Mouse (Mus musculus): ENCODE measurements around the gene Flot1. TPM values are rescaled to one million over a fixed set of nuclear protein-coding genes. Genes with fewer than 3 reads are reported as not detected.

Gene Flot1
- polyA plus RNA-seq, 1 experiment from 2014 or later = 150 TPM

GRCm38 (mm10) chr17:35874721-35875120, 51.7 kb downstream of the Flot1 start:
- Histone ChIP-seq H3K27ac (ENCODE audit: low read depth, low read length) (no peak overlapping the region), H3K9ac (ENCODE audit: low read depth, low read length) (no peak overlapping the region), H3K4me1 (ENCODE audit: control insufficient read depth, insufficient read depth, low read depth, low read length) (peaks cover 26% of the 10 kb centered on the region), H3K4me3 (ENCODE audit: low read length) (no peak overlapping the region), H3K4me2 (ENCODE audit: low read length) (no peak overlapping the region), H3K36me3 (ENCODE audit: control insufficient read depth, insufficient read depth, low read length) (peaks cover 15% of the 10 kb centered on the region), H3K9me3 (ENCODE audit: control insufficient read depth, low read length) (no peaks in the 10 kb centered on the region), H3K27me3 (replicated peaks; ENCODE audit: control insufficient read depth, insufficient read depth, low read length) (no peaks in the 10 kb centered on the region)
- 91% methylated on average over 6 of the region's 6 CpGs for WGBS
- ATAC-seq = no peak

GRCm38 (mm10) chr17:35879245-35880057, 56.4 kb downstream of the Flot1 start, which contains the start of gene Dhx16:
Gene Dhx16 (plus strand): TSS chr17:35879819.
- WGBS = 6% methylated on average over 66 of the region's 66 CpGs
- Histone ChIP-seq H3K9ac (ENCODE audit: low read depth, low read length) (peak within 1 kb of the TSS; percentile 79), H3K9me3 (ENCODE audit: control insufficient read depth, low read length) (no peaks in the 10 kb centered on the region), H3K36me3 (ENCODE audit: control insufficient read depth, insufficient read depth, low read length) (peaks cover 29% of the 10 kb centered on the region), H3K27ac (ENCODE audit: low read depth, low read length) (peak within 1 kb of the TSS; percentile 70), H3K27me3 (replicated peaks; ENCODE audit: control insufficient read depth, insufficient read depth, low read length) (no peaks in the 10 kb centered on the region), H3K4me3 (ENCODE audit: low read length) (peak within 1 kb of the TSS; percentile 69), H3K4me1 (ENCODE audit: control insufficient read depth, insufficient read depth, low read depth, low read length) (peaks cover 11% of the 10 kb centered on the region), H3K4me2 (ENCODE audit: low read length) (peak within 1 kb of the TSS; percentile 73)
- ATAC-seq = peak; percentile 93

Small RNA genes lying within 50 kb of the gene (microRNA-seq; reads per million reads assigned to microRNA genes)
- 0.83 reads per million for gene Gm28033

Other genes starting within 250 kb of the Flot1 start
- gene Sfta2, start 221.7 kb upstream of the Flot1 start, polyA plus RNA-seq (2015; fragmentation: Nextera tagmentation; extraction: Ambion mirVana) = not detected in 2 replicates
- not detected in 2 replicates for gene Gm9573, start 196.6 kb upstream of the Flot1 start, polyA plus RNA-seq (2015; fragmentation: Nextera tagmentation; extraction: Ambion mirVana)
- gene Mucl3, start 179.5 kb upstream of the Flot1 start, polyA plus RNA-seq (2015; fragmentation: Nextera tagmentation; extraction: Ambion mirVana) = not detected in 2 replicates
- gene Vars2, start 155.6 kb upstream of the Flot1 start, polyA plus RNA-seq (2015; fragmentation: Nextera tagmentation; extraction: Ambion mirVana) = 16.7 and 17.9 TPM in 2 replicates
- gene Gtf2h4, start 149.5 kb upstream of the Flot1 start, polyA plus RNA-seq (2015; fragmentation: Nextera tagmentation; extraction: Ambion mirVana) = 27.8 and 28.1 TPM in 2 replicates
- 87.1 and 106 TPM in 2 replicates for gene Ddr1, start 118.6 kb upstream of the Flot1 start, polyA plus RNA-seq (2015; fragmentation: Nextera tagmentation; extraction: Ambion mirVana)
- 14.5 and 17.2 TPM in 2 replicates for gene Ier3, start 1.5 kb upstream of the Flot1 start, polyA plus RNA-seq (2015; fragmentation: Nextera tagmentation; extraction: Ambion mirVana)
- gene Tubb5, start 15.1 kb downstream of the Flot1 start, polyA plus RNA-seq (2015; fragmentation: Nextera tagmentation; extraction: Ambion mirVana) = 1,705 and 1,762 TPM in 2 replicates
- gene Mdc1, start 18.3 kb downstream of the Flot1 start, polyA plus RNA-seq (2015; fragmentation: Nextera tagmentation; extraction: Ambion mirVana) = 9.3 and 11.2 TPM in 2 replicates
- 20.8 and 22.3 TPM in 2 replicates for gene Nrm, start 38.1 kb downstream of the Flot1 start, polyA plus RNA-seq (2015; fragmentation: Nextera tagmentation; extraction: Ambion mirVana)
- gene Ppp1r18, start 42.4 kb downstream of the Flot1 start, polyA plus RNA-seq (2015; fragmentation: Nextera tagmentation; extraction: Ambion mirVana) = 18.9 and 24.4 TPM in 2 replicates
- 25.0 and 33.3 TPM in 2 replicates for gene Dhx16, start 56.6 kb downstream of the Flot1 start, polyA plus RNA-seq (2015; fragmentation: Nextera tagmentation; extraction: Ambion mirVana)
- 67.4 and 77.4 TPM in 2 replicates for gene 2310061I04Rik, start 74.2 kb downstream of the Flot1 start, polyA plus RNA-seq (2015; fragmentation: Nextera tagmentation; extraction: Ambion mirVana)
- 287 and 393 TPM in 2 replicates for gene Atat1, start 86.8 kb downstream of the Flot1 start, polyA plus RNA-seq (2015; fragmentation: Nextera tagmentation; extraction: Ambion mirVana)
- gene Mrps18b, start 93.2 kb downstream of the Flot1 start, polyA plus RNA-seq (2015; fragmentation: Nextera tagmentation; extraction: Ambion mirVana) = 59.6 and 67.4 TPM in 2 replicates
- 32.7 and 40.2 TPM in 2 replicates for gene Ppp1r10, start 93.2 kb downstream of the Flot1 start, polyA plus RNA-seq (2015; fragmentation: Nextera tagmentation; extraction: Ambion mirVana)
- gene Abcf1, start 146.5 kb downstream of the Flot1 start, polyA plus RNA-seq (2015; fragmentation: Nextera tagmentation; extraction: Ambion mirVana) = 73.9 and 84.6 TPM in 2 replicates
- gene Gnl1, start 156.6 kb downstream of the Flot1 start, polyA plus RNA-seq (2015; fragmentation: Nextera tagmentation; extraction: Ambion mirVana) = 74.1 and 75.1 TPM in 2 replicates
- 93.3 and 93.7 TPM in 2 replicates for gene Prr3, start 157.0 kb downstream of the Flot1 start, polyA plus RNA-seq (2015; fragmentation: Nextera tagmentation; extraction: Ambion mirVana)
- gene H2-T24, start 197.3 kb downstream of the Flot1 start, polyA plus RNA-seq (2015; fragmentation: Nextera tagmentation; extraction: Ambion mirVana) = 9.6 and 10.3 TPM in 2 replicates
- gene H2-T23, start 209.6 kb downstream of the Flot1 start, polyA plus RNA-seq (2015; fragmentation: Nextera tagmentation; extraction: Ambion mirVana) = 5.0 and 5.1 TPM in 2 replicates
- 8.2 and 9.2 TPM in 2 replicates for gene H2-T22, start 219.5 kb downstream of the Flot1 start, polyA plus RNA-seq (2015; fragmentation: Nextera tagmentation; extraction: Ambion mirVana)
- gene Gm6034, start 219.7 kb downstream of the Flot1 start, polyA plus RNA-seq (2015; fragmentation: Nextera tagmentation; extraction: Ambion mirVana) = not detected in 2 replicates
- not detected in 2 replicates for gene Gm11127, start 235.1 kb downstream of the Flot1 start, polyA plus RNA-seq (2015; fragmentation: Nextera tagmentation; extraction: Ambion mirVana)

Data from hindbrain, embryonic 16.5 days (tissue).